Mouse (Mus musculus): Measurements from ENCODE around the gene Plekhg1. TPM values are rescaled to one million over a fixed set of nuclear protein-coding genes. Genes with fewer than 3 reads are reported as not detected.

The Plekhg1 gene
- polyA plus RNA-seq, 1 experiment from 2014 or later, result 7.4 TPM

GRCm38 (mm10) chr10:3940596-3940975, 200.4 kb downstream of the Plekhg1 start:
- Histone ChIP-seq H3K4me1 (0 out of 2 replicates have a peak, but pooled peaks cover 8% of the 10 kb centered on the region), H3K27ac (replicated peaks) (0 out of 2 replicates have a peak overlapping the region, but pooled peaks have one; percentile 24), H3K4me3 (no peak overlapping the region), H3K36me3 (peaks cover 15% of the 10 kb centered on the region), H3K9ac (no peak overlapping the region), H3K4me2 (no peak overlapping the region), H3K27me3 (replicated peaks) (no peaks in the 10 kb centered on the region), H3K9me3 (no peaks in the 10 kb centered on the region)
- WGBS, result 82% methylated on average over 6 of the region's 6 CpGs
- ATAC-seq (ENCODE audit: extremely low read depth, insufficient number of reproducible peaks, low FRiP score, low TSS enrichment), result no peak

- Histone ChIP-seq H3K9ac (no peak overlapping the region), H3K27me3 (replicated peaks) (no peaks in the 10 kb centered on the region), H3K4me1 (0 out of 2 replicates have a peak, but pooled peaks cover 8% of the 10 kb centered on the region), H3K27ac (replicated peaks) (peak overlapping the region; percentile 24; the same call in 1 of the 2 replicates), H3K4me3 (no peak overlapping the region), H3K4me2 (no peak overlapping the region), H3K9me3 (no peaks in the 10 kb centered on the region), H3K36me3 (peaks cover 15% of the 10 kb centered on the region)
- no peak; the same call in 1 of the 2 replicates for ATAC-seq (ENCODE audit: extremely low read depth, insufficient number of reproducible peaks, low FRiP score, low TSS enrichment)
- 23% methylated on average over 11 of the region's 11 CpGs for WGBS
These were observed 201.0 kb downstream of the Plekhg1 start for GRCm38 (mm10) chr10:3941054-3941757.

DNA sequence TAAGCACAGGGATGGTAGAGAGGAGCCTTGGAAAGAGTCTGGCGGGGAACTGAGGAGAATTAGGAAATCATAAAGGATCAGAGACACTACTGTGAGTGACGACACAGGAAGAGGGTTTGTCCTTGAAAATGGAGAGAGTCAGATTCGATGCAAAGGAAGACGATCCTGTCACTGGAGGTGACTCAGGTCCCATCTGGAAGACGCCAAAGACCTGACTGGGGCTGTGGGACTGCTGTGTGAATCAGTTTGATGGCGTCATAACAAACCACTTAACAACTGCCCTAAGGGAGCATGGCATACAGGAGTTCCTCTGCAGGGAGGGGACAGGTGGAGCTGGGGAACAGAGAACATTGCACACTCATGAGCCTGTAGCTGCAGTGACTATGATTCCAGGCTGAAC, 202.1 kb downstream of the Plekhg1 start:
- Histone ChIP-seq H3K27ac (replicated peaks) (no peak overlapping the region), H3K9ac (no peak overlapping the region), H3K4me1 (0 out of 2 replicates have a peak, but pooled peaks cover 8% of the 10 kb centered on the region), H3K4me2 (no peak overlapping the region), H3K4me3 (no peak overlapping the region), H3K36me3 (peaks cover 15% of the 10 kb centered on the region), H3K9me3 (no peaks in the 10 kb centered on the region), H3K27me3 (replicated peaks) (no peaks in the 10 kb centered on the region)
- WGBS, result 51% methylated on average over 6 of the region's 6 CpGs
- ATAC-seq (ENCODE audit: extremely low read depth, insufficient number of reproducible peaks, low FRiP score, low TSS enrichment), result no peak

DNA sequence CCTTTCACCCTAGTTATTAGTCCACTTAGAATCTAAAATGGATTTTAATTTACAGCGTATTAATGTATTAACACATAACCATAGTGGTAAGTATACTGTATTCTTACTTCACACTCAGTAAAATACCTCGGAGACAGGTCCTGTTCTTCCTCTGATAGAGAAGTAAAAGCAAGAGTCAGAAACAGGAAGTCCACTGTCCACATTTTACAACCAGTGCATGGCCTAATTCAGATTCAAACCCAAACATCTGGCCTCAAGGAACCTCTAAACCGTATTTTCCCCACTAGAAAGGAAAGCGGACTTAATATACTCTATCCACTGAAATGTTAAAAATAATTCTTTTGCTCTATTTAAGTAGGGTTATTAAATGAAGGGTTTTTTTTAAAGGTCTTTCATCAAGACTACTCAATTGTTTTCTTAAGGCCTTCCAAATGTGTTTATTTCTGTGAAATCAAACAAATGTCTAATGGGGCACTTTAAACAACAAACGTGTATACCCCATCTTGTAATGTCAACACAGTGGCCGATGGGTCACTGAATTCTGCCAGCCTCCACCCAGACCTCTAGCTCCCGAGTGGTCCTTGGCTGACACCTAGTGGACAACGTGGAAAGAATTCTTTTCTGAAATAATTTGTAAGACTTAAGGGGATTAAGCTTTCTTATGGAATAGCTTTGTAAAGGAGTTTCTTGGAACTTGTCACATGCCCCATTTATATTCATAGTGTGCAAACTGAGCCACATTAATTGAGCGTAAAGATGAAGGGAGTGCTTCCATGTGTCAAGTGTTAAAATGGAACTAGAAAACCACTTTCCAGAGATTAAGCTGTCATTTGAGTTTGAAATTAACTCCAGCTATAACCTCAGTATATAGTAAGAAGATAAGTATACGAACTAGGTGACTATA, 203.6 kb downstream of the Plekhg1 start:
- ATAC-seq (ENCODE audit: extremely low read depth, insufficient number of reproducible peaks, low FRiP score, low TSS enrichment), result no peak
- H3K36me3 ChIP-seq, result peaks cover 16% of the 10 kb centered on the region
- H3K27ac ChIP-seq (replicated peaks), result no peak overlapping the region
- H3K4me3 ChIP-seq, result no peak overlapping the region
- H3K9ac ChIP-seq, result no peak overlapping the region
- no peak overlapping the region for H3K4me2 ChIP-seq
- H3K4me1 ChIP-seq, result 0 out of 2 replicates have a peak, but pooled peaks cover 8% of the 10 kb centered on the region
- 25% methylated on average over 10 of the region's 10 CpGs for WGBS
- H3K27me3 ChIP-seq (replicated peaks), result no peaks in the 10 kb centered on the region
- H3K9me3 ChIP-seq, result no peaks in the 10 kb centered on the region

GRCm38 (mm10) chr10:3946871-3947270, 206.7 kb downstream of the Plekhg1 start:
- no peak overlapping the region for H3K9ac ChIP-seq
- peaks cover 14% of the 10 kb centered on the region for H3K36me3 ChIP-seq
- H3K4me1 ChIP-seq, result no peaks in the 10 kb centered on the region
- no peaks in the 10 kb centered on the region for H3K9me3 ChIP-seq
- 86% methylated on average over 17 of the region's 17 CpGs for WGBS
- no peak overlapping the region for H3K4me3 ChIP-seq
- no peak for ATAC-seq (ENCODE audit: extremely low read depth, insufficient number of reproducible peaks, low FRiP score, low TSS enrichment)
- H3K27ac ChIP-seq (replicated peaks), result no peak overlapping the region
- H3K27me3 ChIP-seq (replicated peaks), result no peaks in the 10 kb centered on the region
- no peak overlapping the region for H3K4me2 ChIP-seq

GRCm38 (mm10) chr10:3947346-3947745, 207.2 kb downstream of the Plekhg1 start:
- Histone ChIP-seq H3K9ac (no peak overlapping the region), H3K4me3 (no peak overlapping the region), H3K27me3 (replicated peaks) (no peaks in the 10 kb centered on the region), H3K36me3 (peaks cover 14% of the 10 kb centered on the region), H3K4me1 (no peaks in the 10 kb centered on the region), H3K4me2 (no peak overlapping the region), H3K27ac (replicated peaks) (no peak overlapping the region), H3K9me3 (no peaks in the 10 kb centered on the region)
- 85% methylated on average over 7 of the region's 7 CpGs for WGBS
- ATAC-seq (ENCODE audit: extremely low read depth, insufficient number of reproducible peaks, low FRiP score, low TSS enrichment), result no peak

DNA sequence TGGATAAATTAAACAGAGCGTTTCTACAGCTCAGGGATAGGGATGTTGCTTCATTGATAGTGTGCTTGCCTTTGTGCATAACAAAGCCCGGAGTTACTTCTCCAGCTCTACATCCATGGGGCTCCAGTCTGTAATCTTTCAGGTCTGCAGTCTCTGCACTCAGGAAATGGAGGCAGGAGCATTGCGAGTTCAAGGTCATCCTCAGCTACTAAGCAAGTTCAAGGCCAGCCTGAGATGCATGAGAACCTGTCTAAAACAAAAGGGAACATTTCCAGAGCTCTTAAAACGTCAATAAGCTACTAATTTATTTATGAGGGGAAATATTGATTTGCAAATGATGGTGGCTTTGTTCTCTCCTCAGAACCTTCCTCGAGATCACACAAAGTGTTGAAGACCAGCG, 209.1 kb downstream of the Plekhg1 start:
- H3K27me3 ChIP-seq (replicated peaks), result no peaks in the 10 kb centered on the region
- H3K4me3 ChIP-seq, result no peak overlapping the region
- H3K27ac ChIP-seq (replicated peaks), result no peak overlapping the region
- H3K4me2 ChIP-seq, result no peak overlapping the region
- H3K36me3 ChIP-seq, result peaks cover 14% of the 10 kb centered on the region
- ATAC-seq (ENCODE audit: extremely low read depth, insufficient number of reproducible peaks, low FRiP score, low TSS enrichment), result no peak
- H3K9ac ChIP-seq, result no peak overlapping the region
- H3K9me3 ChIP-seq, result no peaks in the 10 kb centered on the region
- 78% methylated on average over 6 of the region's 6 CpGs for WGBS
- no peaks in the 10 kb centered on the region for H3K4me1 ChIP-seq

DNA sequence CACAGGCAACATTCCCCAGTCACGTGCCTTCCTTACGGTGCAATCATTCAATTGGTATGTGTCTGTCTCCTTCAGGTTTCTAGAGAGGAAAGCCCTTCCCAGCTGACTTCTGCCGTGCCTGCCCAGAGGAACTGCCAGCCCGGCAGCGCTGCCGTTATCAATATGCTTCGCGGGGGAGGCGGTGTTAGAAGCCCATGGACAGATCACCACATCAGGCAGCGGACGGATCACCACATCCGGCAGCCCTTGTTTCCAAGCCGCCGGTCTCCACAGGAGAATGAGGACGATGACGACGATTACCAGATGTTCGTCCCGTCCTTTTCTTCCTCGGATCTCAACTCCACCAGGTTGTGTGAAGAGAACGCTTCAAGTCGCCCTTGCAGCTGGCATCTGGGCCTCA, 216.3 kb downstream of the Plekhg1 start:
- 49% methylated on average over 22 of the region's 22 CpGs for WGBS
- Histone ChIP-seq H3K27me3 (replicated peaks) (no peaks in the 10 kb centered on the region), H3K4me2 (peak overlapping the region; percentile 62), H3K9ac (no peak overlapping the region), H3K4me1 (peaks cover 13% of the 10 kb centered on the region), H3K4me3 (peak overlapping the region; percentile 24), H3K27ac (replicated peaks) (no peak overlapping the region), H3K9me3 (no peaks in the 10 kb centered on the region), H3K36me3 (peaks cover 26% of the 10 kb centered on the region)
- ATAC-seq (ENCODE audit: extremely low read depth, insufficient number of reproducible peaks, low FRiP score, low TSS enrichment), result no peak

DNA sequence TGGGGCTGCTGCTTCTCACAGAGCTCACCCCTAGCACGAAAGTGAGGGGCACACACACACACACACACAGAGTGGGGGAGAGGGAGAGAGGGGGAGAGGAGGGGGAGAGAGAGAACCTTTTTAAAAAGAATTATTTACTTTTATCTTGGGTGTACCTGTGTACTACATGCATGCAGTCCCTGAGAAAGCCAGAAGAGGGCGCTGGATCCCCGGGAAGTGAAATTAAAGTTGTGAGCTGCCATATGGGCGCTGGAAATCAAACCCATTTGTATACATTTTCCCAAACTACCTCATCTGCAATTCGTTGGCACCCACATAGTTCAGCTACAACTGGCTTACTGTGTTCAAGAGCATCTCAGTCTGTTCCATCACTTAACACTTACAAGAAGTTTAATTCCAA, 218.4 kb downstream of the Plekhg1 start:
- no peaks in the 10 kb centered on the region for H3K9me3 ChIP-seq
- H3K4me3 ChIP-seq, result no peak overlapping the region
- H3K27ac ChIP-seq (replicated peaks), result no peak overlapping the region
- H3K4me1 ChIP-seq, result peaks cover 13% of the 10 kb centered on the region
- no peak overlapping the region for H3K9ac ChIP-seq
- H3K4me2 ChIP-seq, result no peak overlapping the region
- H3K27me3 ChIP-seq (replicated peaks), result no peaks in the 10 kb centered on the region
- ATAC-seq (ENCODE audit: extremely low read depth, insufficient number of reproducible peaks, low FRiP score, low TSS enrichment), result no peak
- 59% methylated on average over 5 of the region's 5 CpGs for WGBS
- peaks cover 30% of the 10 kb centered on the region for H3K36me3 ChIP-seq

- no peak overlapping the region for H3K4me2 ChIP-seq
- peaks cover 10% of the 10 kb centered on the region for H3K36me3 ChIP-seq
- H3K4me1 ChIP-seq, result peaks cover 8% of the 10 kb centered on the region
- no peak overlapping the region for H3K27ac ChIP-seq (replicated peaks)
- H3K27me3 ChIP-seq (replicated peaks), result no peaks in the 10 kb centered on the region
- WGBS, result 71% methylated on average over 3 of the region's 3 CpGs
- no peak for ATAC-seq (ENCODE audit: extremely low read depth, insufficient number of reproducible peaks, low FRiP score, low TSS enrichment)
- H3K9ac ChIP-seq, result no peak overlapping the region
- H3K4me3 ChIP-seq, result no peak overlapping the region
- no peaks in the 10 kb centered on the region for H3K9me3 ChIP-seq
These were observed 228.9 kb downstream of the Plekhg1 start for GRCm38 (mm10) chr10:3969026-3969425.

GRCm38 (mm10) chr10:3972237-3972636, 232.1 kb downstream of the Plekhg1 start:
- H3K9ac ChIP-seq, result peak overlapping the region; percentile 91
- H3K27ac ChIP-seq (replicated peaks), result no peak overlapping the region
- no peaks in the 10 kb centered on the region for H3K36me3 ChIP-seq
- H3K27me3 ChIP-seq (replicated peaks), result no peaks in the 10 kb centered on the region
- H3K4me1 ChIP-seq, result peaks cover 35% of the 10 kb centered on the region
- peak overlapping the region; percentile 80; the same call in 1 of the 2 replicates for H3K4me3 ChIP-seq
- H3K4me2 ChIP-seq, result peak overlapping the region; percentile 90
- no peaks in the 10 kb centered on the region for H3K9me3 ChIP-seq
- ATAC-seq (ENCODE audit: extremely low read depth, insufficient number of reproducible peaks, low FRiP score, low TSS enrichment), result no peak
- 88% methylated on average over 9 of the region's 9 CpGs for WGBS
